Mouse (Mus musculus): ENCODE results near the gene Gm20390. TPM values are rescaled to one million over a fixed set of nuclear protein-coding genes. Genes with fewer than 3 reads are reported as not detected.

Gm20390 gene
- polyA plus RNA-seq, 2 experiments = 76.8 to 204 TPM

GRCm38 (mm10) chr11:93988328-93989062 is 20.4 kb upstream of the Gm20390 start:
- no peak overlapping the region for H3K9ac ChIP-seq (replicated peaks)
- ATAC-seq (ENCODE audit: insufficient read depth) (no peak), DNase-seq (ENCODE audit: low read depth in 3 of 3, low spot score in 3 of 3) (no peak)

GRCm38 (mm10) chr11:93987625-93988327 is 19.7 kb upstream of the Gm20390 start:
- Histone ChIP-seq H3K9me3 (ENCODE audit: control insufficient read depth, low read length) (no peaks in the 10 kb centered on the region), H3K9ac (replicated peaks) (no peak overlapping the region), H3K36me3 (replicated peaks; ENCODE audit: control insufficient read depth, insufficient read depth, low read depth) (no peaks in the 10 kb centered on the region), H3K4me3 (ENCODE audit: insufficient read depth in 1 of 2, low read depth in 2 of 2, low read length in 2 of 2) (no peak overlapping the region), H3K4me1 (replicated peaks; ENCODE audit: control insufficient read depth in 2 of 2, insufficient read depth in 2 of 2, low read length in 1 of 2) (peaks cover 7 to 18% of the 10 kb centered on the region in 2 experiments; a peak in 3 of 4 replicates), H3K4me2 (ENCODE audit: low read depth) (no peak overlapping the region), H3K27me3 (ENCODE audit: control insufficient read depth, insufficient read depth, low read length) (no peaks in the 10 kb centered on the region), H3K27ac (no peak overlapping the region)
- DNase-seq (ENCODE audit: low read depth in 3 of 3, low spot score in 3 of 3) = no peak
- peak; percentile 32; the same call in 1 of the 2 replicates for ATAC-seq (ENCODE audit: insufficient read depth)
- TF ChIP-seq CTCF (IDR thresholded peaks at IDR 0.05; ENCODE audit: low read depth) (no peak), EP300 (IDR thresholded peaks at IDR 0.05; ENCODE audit: low read depth) (no peak)
- 23% methylated on average over 8 of the region's 8 CpGs for WGBS (ENCODE audit: insufficient replicate concordance)

More at GRCm38 (mm10) chr11:93988328-93989062, 20.4 kb upstream of the Gm20390 start:
- H3K27ac ChIP-seq = no peak overlapping the region
- H3K4me1 ChIP-seq (replicated peaks; ENCODE audit: control insufficient read depth in 2 of 2, insufficient read depth in 2 of 2, low read length in 1 of 2) = peaks cover 7 to 18% of the 10 kb centered on the region in 2 experiments; a peak in 3 of 4 replicates
- no peak for TF ChIP-seq CTCF (IDR thresholded peaks at IDR 0.05; ENCODE audit: low read depth)
- no peak for TF ChIP-seq EP300 (IDR thresholded peaks at IDR 0.05; ENCODE audit: low read depth)
- H3K9me3 ChIP-seq (ENCODE audit: control insufficient read depth, low read length) = no peaks in the 10 kb centered on the region
- H3K36me3 ChIP-seq (replicated peaks; ENCODE audit: control insufficient read depth, insufficient read depth, low read depth) = no peaks in the 10 kb centered on the region
- H3K4me3 ChIP-seq (ENCODE audit: insufficient read depth in 1 of 2, low read depth in 2 of 2, low read length in 2 of 2) = no peak overlapping the region
- WGBS (ENCODE audit: insufficient replicate concordance) = 46% methylated on average over 12 of the region's 12 CpGs
- no peaks in the 10 kb centered on the region for H3K27me3 ChIP-seq (ENCODE audit: control insufficient read depth, insufficient read depth, low read length)
- no peak overlapping the region for H3K4me2 ChIP-seq (ENCODE audit: low read depth)

- H3K36me3 ChIP-seq (replicated peaks; ENCODE audit: control insufficient read depth, insufficient read depth, low read depth) = no peaks in the 10 kb centered on the region
- H3K27ac ChIP-seq = no peak overlapping the region
- no peaks in the 10 kb centered on the region for H3K9me3 ChIP-seq (ENCODE audit: control insufficient read depth, low read length)
- H3K4me3 ChIP-seq (ENCODE audit: insufficient read depth in 1 of 2, low read depth in 2 of 2, low read length in 2 of 2) = no peak overlapping the region
- H3K27me3 ChIP-seq (ENCODE audit: control insufficient read depth, insufficient read depth, low read length) = no peaks in the 10 kb centered on the region
- WGBS (ENCODE audit: insufficient replicate concordance) = 62% methylated on average over 4 of the region's 4 CpGs
- H3K4me1 ChIP-seq (replicated peaks; ENCODE audit: control insufficient read depth in 2 of 2, insufficient read depth in 2 of 2, low read length in 1 of 2) = peaks cover 7 to 18% of the 10 kb centered on the region in 2 experiments; a peak in 3 of 4 replicates
- no peak overlapping the region for H3K9ac ChIP-seq (replicated peaks)
- ATAC-seq (ENCODE audit: insufficient read depth) = no peak
- DNase-seq (ENCODE audit: low read depth in 3 of 3, low spot score in 3 of 3) = no peak
- no peak for TF ChIP-seq CTCF (IDR thresholded peaks at IDR 0.05; ENCODE audit: low read depth)
- TF ChIP-seq EP300 (IDR thresholded peaks at IDR 0.05; ENCODE audit: low read depth) = no peak
- no peak overlapping the region for H3K4me2 ChIP-seq (ENCODE audit: low read depth)
Observed at GRCm38 (mm10) chr11:93987026-93987425, 18.9 kb upstream of the Gm20390 start.

GRCm38 (mm10) chr11:93986298-93986697 is 18.2 kb upstream of the Gm20390 start:
- no peak overlapping the region for H3K4me2 ChIP-seq (ENCODE audit: low read depth)
- H3K4me3 ChIP-seq (ENCODE audit: insufficient read depth in 1 of 2, low read depth in 2 of 2, low read length in 2 of 2) = no peak overlapping the region
- ATAC-seq (ENCODE audit: insufficient read depth) (no peak), DNase-seq (ENCODE audit: low read depth in 3 of 3, low spot score in 3 of 3) (no peak)
- no peak overlapping the region for H3K9ac ChIP-seq (replicated peaks)
- no peaks in the 10 kb centered on the region for H3K9me3 ChIP-seq (ENCODE audit: control insufficient read depth, low read length)
- peaks cover 7 to 18% of the 10 kb centered on the region in 2 experiments; a peak in 3 of 4 replicates for H3K4me1 ChIP-seq (replicated peaks; ENCODE audit: control insufficient read depth in 2 of 2, insufficient read depth in 2 of 2, low read length in 1 of 2)
- TF ChIP-seq CTCF (IDR thresholded peaks at IDR 0.05; ENCODE audit: low read depth) (no peak), EP300 (IDR thresholded peaks at IDR 0.05; ENCODE audit: low read depth) (no peak)
- H3K27ac ChIP-seq = no peak overlapping the region
- no peaks in the 10 kb centered on the region for H3K36me3 ChIP-seq (replicated peaks; ENCODE audit: control insufficient read depth, insufficient read depth, low read depth)
- no peaks in the 10 kb centered on the region for H3K27me3 ChIP-seq (ENCODE audit: control insufficient read depth, insufficient read depth, low read length)

- ATAC-seq (ENCODE audit: insufficient read depth) (no peak), DNase-seq (ENCODE audit: low read depth in 3 of 3, low spot score in 3 of 3) (no peak)
- H3K9me3 ChIP-seq (ENCODE audit: control insufficient read depth, low read length) = no peaks in the 10 kb centered on the region
- H3K4me3 ChIP-seq (ENCODE audit: insufficient read depth in 1 of 2, low read depth in 2 of 2, low read length in 2 of 2) = no peak overlapping the region
- 57% methylated on average over 5 of the region's 5 CpGs for WGBS (ENCODE audit: insufficient replicate concordance)
- H3K27ac ChIP-seq = no peak overlapping the region
- H3K27me3 ChIP-seq (ENCODE audit: control insufficient read depth, insufficient read depth, low read length) = no peaks in the 10 kb centered on the region
- no peak overlapping the region for H3K9ac ChIP-seq (replicated peaks)
- no peaks in the 10 kb centered on the region for H3K36me3 ChIP-seq (replicated peaks; ENCODE audit: control insufficient read depth, insufficient read depth, low read depth)
- TF ChIP-seq CTCF (IDR thresholded peaks at IDR 0.05; ENCODE audit: low read depth) (no peak), EP300 (IDR thresholded peaks at IDR 0.05; ENCODE audit: low read depth) (no peak)
- no peak overlapping the region for H3K4me2 ChIP-seq (ENCODE audit: low read depth)
- peaks cover 7 to 18% of the 10 kb centered on the region in 2 experiments; a peak in 3 of 4 replicates for H3K4me1 ChIP-seq (replicated peaks; ENCODE audit: control insufficient read depth in 2 of 2, insufficient read depth in 2 of 2, low read length in 1 of 2)
Observed at GRCm38 (mm10) chr11:93985265-93985664, 17.2 kb upstream of the Gm20390 start.

All from liver, embryonic 14.5 days (tissue).